Mouse (Mus musculus) myocyte (in vitro differentiated cells): ENCODE results near the gene Tnfrsf19.

Experiments
- CEBPB ChIP-seq: IDR thresholded peaks from 2 replicates; pipeline ENCODE4 v1.6.1; 2011; ENCODE audit warnings: mild to moderate bottlenecking, moderate library complexity; ENCODE audit not compliant: poor library complexity, insufficient read depth, severe bottlenecking
- MAX ChIP-seq: IDR thresholded peaks from one replicate; pipeline ENCODE4 v1.6.1; 2011; ENCODE audit warnings: low read depth, mild to moderate bottlenecking, control low read depth
- POLR2A ChIP-seq: IDR thresholded peaks from one replicate; pipeline ENCODE4 v1.6.1; 2011; ENCODE audit warnings: low read depth, mild to moderate bottlenecking, control low read depth, moderate library complexity; ENCODE audit not compliant: insufficient read length
- POLR2AphosphoS2 ChIP-seq: IDR thresholded peaks from one replicate; pipeline ENCODE4 v1.6.1; 2011; ENCODE audit warnings: low read depth, control low read depth; ENCODE audit not compliant: insufficient read length
- TCF12 ChIP-seq: IDR thresholded peaks from one replicate; pipeline ENCODE4 v1.6.1; 2011; ENCODE audit warnings: mild to moderate bottlenecking, control low read depth; ENCODE audit not compliant: poor library complexity, insufficient read depth, severe bottlenecking
- TCF3 ChIP-seq: IDR thresholded peaks from one replicate; pipeline ENCODE4 v1.6.1; 2011; ENCODE audit warnings: low read depth, control low read depth; ENCODE audit not compliant: insufficient read length
- USF1 ChIP-seq: IDR thresholded peaks from one replicate; pipeline ENCODE4 v1.6.1; 2011; ENCODE audit warnings: low read depth, mild to moderate bottlenecking, control low read depth, moderate library complexity

DNA sequence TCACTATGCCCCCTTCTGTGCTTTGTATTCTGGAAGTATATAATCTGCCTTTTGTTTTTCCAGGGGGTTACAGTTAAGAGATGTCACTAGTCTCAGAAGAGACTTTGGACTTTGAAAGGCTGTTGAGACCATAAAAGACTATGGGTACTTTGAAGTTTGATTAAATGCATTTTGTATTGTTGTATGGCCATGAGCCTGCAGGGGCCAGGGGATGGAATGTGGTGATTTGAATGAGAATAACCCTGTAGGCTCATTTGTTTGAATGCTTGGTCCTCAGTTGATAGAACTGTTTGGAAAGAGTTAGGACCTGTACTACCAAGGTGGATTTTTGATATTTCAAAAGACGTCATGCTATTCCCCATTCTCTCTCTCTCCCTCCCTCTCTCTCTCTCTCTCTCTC lies 120.3 kb downstream of the Tnfrsf19 start:
- TF ChIP-seq POLR2AphosphoS2 (no peak), POLR2A (no peak), TCF3 (no peak), MAX (no peak), CEBPB (no peak), TCF12 (no peak), USF1 (no peak)
